Mouse (Mus musculus): Measurements from ENCODE around the gene Gm20388. TPM values are rescaled to one million over a fixed set of nuclear protein-coding genes. Genes with fewer than 3 reads are reported as not detected.
"Not testable (repeated sequence)": the region's sequence is repeated elsewhere in the genome, so short reads cannot be mapped to it uniquely, and the experiment has no call there.

Gene Gm20388
- polyA plus RNA-seq, 1 experiment from 2014 or later, result 12.4 TPM

- 83% methylated on average over 3 of the region's 3 CpGs for WGBS
- Histone ChIP-seq H3K4me1 (ENCODE audit: control insufficient read depth, insufficient read depth, low read depth, low read length) (peaks cover 6% of the 10 kb centered on the region), H3K27ac (ENCODE audit: low read depth, low read length) (no peak overlapping the region), H3K4me3 (ENCODE audit: low read length) (no peak overlapping the region), H3K4me2 (ENCODE audit: low read length) (no peak overlapping the region), H3K36me3 (ENCODE audit: control insufficient read depth, insufficient read depth, low read length) (no peaks in the 10 kb centered on the region), H3K27me3 (replicated peaks; ENCODE audit: control insufficient read depth, insufficient read depth, low read length) (no peaks in the 10 kb centered on the region), H3K9ac (ENCODE audit: low read depth, low read length) (no peak overlapping the region), H3K9me3 (ENCODE audit: control insufficient read depth, low read length) (no peaks in the 10 kb centered on the region)
- ATAC-seq, result no peak
Observed at GRCm38 (mm10) chr8:124014751-124015150, 4104.1 kb downstream of the Gm20388 start.

DNA sequence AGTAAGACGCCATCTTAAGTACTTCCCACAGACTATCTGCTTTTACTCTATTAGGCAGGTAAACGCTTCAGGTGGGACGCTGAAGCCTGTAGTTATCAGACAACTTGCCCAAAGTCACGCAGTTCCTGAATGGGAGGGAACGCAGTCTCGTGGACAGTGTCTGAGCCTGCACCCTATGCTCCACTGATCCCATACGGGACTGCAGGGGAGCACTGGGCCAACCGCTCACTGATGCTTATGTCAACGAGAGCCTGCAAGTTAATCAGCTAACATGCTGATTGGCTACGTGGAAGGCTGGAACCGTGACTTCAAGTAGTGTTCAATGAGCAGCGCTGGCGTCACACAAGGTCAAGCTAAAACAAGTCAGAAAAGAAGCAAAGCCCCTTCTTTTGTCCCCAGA, 4109.1 kb downstream of the Gm20388 start:
- Histone ChIP-seq H3K9me3 (ENCODE audit: control insufficient read depth, low read length) (no peaks in the 10 kb centered on the region), H3K36me3 (ENCODE audit: control insufficient read depth, insufficient read depth, low read length) (no peaks in the 10 kb centered on the region), H3K4me3 (ENCODE audit: low read length) (peak overlapping the region; percentile 87), H3K27me3 (replicated peaks; ENCODE audit: control insufficient read depth, insufficient read depth, low read length) (no peaks in the 10 kb centered on the region), H3K4me2 (ENCODE audit: low read length) (peak overlapping the region; percentile 78), H3K27ac (ENCODE audit: low read depth, low read length) (no peak overlapping the region), H3K4me1 (ENCODE audit: control insufficient read depth, insufficient read depth, low read depth, low read length) (peaks cover 20% of the 10 kb centered on the region), H3K9ac (ENCODE audit: low read depth, low read length) (no peak overlapping the region; the same call in 1 of the 2 replicates)
- ATAC-seq, result no peak
- WGBS, result 39% methylated on average over 13 of the region's 13 CpGs

DNA sequence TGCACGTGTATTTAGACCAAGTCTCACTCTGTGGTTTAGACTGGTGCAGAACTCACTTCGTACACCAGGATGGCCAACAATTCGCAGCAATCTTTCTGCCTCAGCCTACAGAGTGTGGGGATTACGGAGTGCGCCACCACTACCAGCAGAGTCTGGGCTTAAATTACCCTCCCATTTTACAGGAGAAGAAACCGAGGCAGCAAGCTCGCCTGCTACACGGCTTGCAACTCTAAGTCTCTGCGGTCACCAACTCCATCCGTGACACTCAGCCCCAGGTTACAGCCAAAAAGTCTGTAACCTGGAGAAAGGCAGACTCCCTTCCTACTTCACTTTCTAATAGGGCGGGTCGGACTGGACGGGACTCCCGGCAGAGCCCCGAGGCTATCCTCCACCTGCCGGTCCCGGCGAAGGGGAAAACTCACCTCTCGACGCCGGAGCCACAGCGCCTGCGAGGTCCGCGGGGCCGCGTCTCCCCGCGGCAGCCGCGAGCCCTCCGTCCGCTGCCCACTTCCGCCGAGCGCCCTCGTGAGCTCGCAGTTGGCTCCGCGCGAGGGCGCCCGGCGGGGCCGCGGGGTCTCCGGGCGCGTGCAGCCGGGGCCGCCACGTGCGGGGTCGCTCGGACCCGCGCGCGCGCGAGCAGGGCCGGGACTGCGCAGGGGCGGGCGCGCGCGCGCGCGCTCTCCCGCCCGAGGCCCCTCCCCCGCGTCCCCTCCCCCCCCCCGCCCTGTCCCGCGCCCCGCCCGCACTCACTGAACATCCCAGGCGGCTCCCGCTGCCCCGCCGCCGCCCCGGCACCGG, 4110.0 kb downstream of the Gm20388 start:
- Histone ChIP-seq H3K27ac (ENCODE audit: low read depth, low read length) (peak overlapping the region; percentile 95), H3K9me3 (ENCODE audit: control insufficient read depth, low read length) (no peaks in the 10 kb centered on the region), H3K4me1 (ENCODE audit: control insufficient read depth, insufficient read depth, low read depth, low read length) (peaks cover 20% of the 10 kb centered on the region), H3K4me3 (ENCODE audit: low read length) (peak overlapping the region; percentile 87), H3K36me3 (ENCODE audit: control insufficient read depth, insufficient read depth, low read length) (0 out of 2 replicates have a peak, but pooled peaks cover 2% of the 10 kb centered on the region), H3K9ac (ENCODE audit: low read depth, low read length) (peak overlapping the region; percentile 82), H3K4me2 (ENCODE audit: low read length) (peak overlapping the region; percentile 78), H3K27me3 (replicated peaks; ENCODE audit: control insufficient read depth, insufficient read depth, low read length) (no peaks in the 10 kb centered on the region)
- peak; percentile 90 for ATAC-seq
- WGBS, result under 1% methylated on average over 50 of the region's 87 CpGs

- no peaks in the 10 kb centered on the region for H3K9me3 ChIP-seq (ENCODE audit: control insufficient read depth, low read length)
- under 1% methylated on average over 66 of the region's 74 CpGs for WGBS
- peak; percentile 96 for ATAC-seq
- H3K4me1 ChIP-seq (ENCODE audit: control insufficient read depth, insufficient read depth, low read depth, low read length), result peaks cover 20% of the 10 kb centered on the region
- H3K36me3 ChIP-seq (ENCODE audit: control insufficient read depth, insufficient read depth, low read length), result 0 out of 2 replicates have a peak, but pooled peaks cover 2% of the 10 kb centered on the region
- H3K9ac ChIP-seq (ENCODE audit: low read depth, low read length), result peak within 1 kb of the TSS; percentile 82
- H3K27ac ChIP-seq (ENCODE audit: low read depth, low read length), result peak within 1 kb of the TSS; percentile 95
- H3K27me3 ChIP-seq (replicated peaks; ENCODE audit: control insufficient read depth, insufficient read depth, low read length), result no peaks in the 10 kb centered on the region
- peak within 1 kb of the TSS; percentile 78 for H3K4me2 ChIP-seq (ENCODE audit: low read length)
- peak within 1 kb of the TSS; percentile 87 for H3K4me3 ChIP-seq (ENCODE audit: low read length)
Observed at GRCm38 (mm10) chr8:124021237-124022227, 4110.9 kb downstream of the Gm20388 start, which contains the start of the genes Taf5l and Urb2. Gene Taf5l, minus strand, starts transcription at chr8:124021397. Gene Urb2, plus strand, starts transcription at chr8:124021508.

DNA sequence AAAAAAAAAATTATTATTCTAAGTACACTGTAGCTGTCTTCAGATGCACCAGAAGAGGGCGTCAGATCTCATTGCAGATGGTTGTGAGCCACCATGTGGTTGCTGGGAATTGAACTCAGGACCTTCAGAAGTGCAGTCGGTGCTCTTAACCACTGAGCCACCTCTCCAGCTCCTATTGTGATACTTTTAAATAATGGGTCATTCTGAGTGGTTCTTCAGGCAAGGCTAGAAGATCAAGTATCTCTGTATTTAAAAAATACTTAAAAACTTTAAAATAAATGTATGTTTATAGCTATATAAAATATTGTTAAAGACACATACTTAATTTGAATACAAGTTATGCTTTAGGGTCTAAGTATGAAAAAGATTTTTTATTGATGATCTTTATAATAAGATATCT, 4115.6 kb downstream of the Gm20388 start:
- peaks cover 29% of the 10 kb centered on the region for H3K36me3 ChIP-seq (ENCODE audit: control insufficient read depth, insufficient read depth, low read length)
- H3K9me3 ChIP-seq (ENCODE audit: control insufficient read depth, low read length); H3K9ac ChIP-seq (ENCODE audit: low read depth, low read length); ATAC-seq; H3K27ac ChIP-seq (ENCODE audit: low read depth, low read length); H3K4me1 ChIP-seq (ENCODE audit: control insufficient read depth, insufficient read depth, low read depth, low read length); H3K4me2 ChIP-seq (ENCODE audit: low read length); H3K27me3 ChIP-seq (replicated peaks; ENCODE audit: control insufficient read depth, insufficient read depth, low read length); H3K4me3 ChIP-seq (ENCODE audit: low read length): not testable (repeated sequence)
- WGBS, result 84% methylated on average over 2 of the region's 2 CpGs

GRCm38 (mm10) chr8:124027831-124028230, 4117.2 kb downstream of the Gm20388 start:
- ATAC-seq, result no peak
- WGBS, result 92% methylated on average over 6 of the region's 6 CpGs
- no peak overlapping the region for H3K27ac ChIP-seq (ENCODE audit: low read depth, low read length)

GRCm38 (mm10) chr8:124033400-124033799, 4122.8 kb downstream of the Gm20388 start:
- Histone ChIP-seq H3K36me3 (ENCODE audit: control insufficient read depth, insufficient read depth, low read length) (peaks cover 49% of the 10 kb centered on the region), H3K9me3 (ENCODE audit: control insufficient read depth, low read length) (no peaks in the 10 kb centered on the region), H3K27ac (ENCODE audit: low read depth, low read length) (no peak overlapping the region), H3K4me1 (ENCODE audit: control insufficient read depth, insufficient read depth, low read depth, low read length) (no peaks in the 10 kb centered on the region), H3K4me3 (ENCODE audit: low read length) (no peak overlapping the region), H3K4me2 (ENCODE audit: low read length) (no peak overlapping the region), H3K9ac (ENCODE audit: low read depth, low read length) (no peak overlapping the region), H3K27me3 (replicated peaks; ENCODE audit: control insufficient read depth, insufficient read depth, low read length) (no peaks in the 10 kb centered on the region)
- WGBS, result 71% methylated on average over 5 of the region's 5 CpGs
- ATAC-seq, result no peak

More at GRCm38 (mm10) chr8:124027831-124028230, 4117.2 kb downstream of the Gm20388 start:
- no peaks in the 10 kb centered on the region for H3K4me1 ChIP-seq (ENCODE audit: control insufficient read depth, insufficient read depth, low read depth, low read length)
- H3K27me3 ChIP-seq (replicated peaks; ENCODE audit: control insufficient read depth, insufficient read depth, low read length), result no peaks in the 10 kb centered on the region
- H3K9me3 ChIP-seq (ENCODE audit: control insufficient read depth, low read length), result no peaks in the 10 kb centered on the region
- H3K4me3 ChIP-seq (ENCODE audit: low read length), result no peak overlapping the region
- H3K36me3 ChIP-seq (ENCODE audit: control insufficient read depth, insufficient read depth, low read length), result peaks cover 31% of the 10 kb centered on the region
- no peak overlapping the region for H3K9ac ChIP-seq (ENCODE audit: low read depth, low read length)
- no peak overlapping the region for H3K4me2 ChIP-seq (ENCODE audit: low read length)

- H3K36me3 ChIP-seq (ENCODE audit: control insufficient read depth, insufficient read depth, low read length), result peaks cover 31% of the 10 kb centered on the region
- ATAC-seq, result no peak
- H3K9ac ChIP-seq (ENCODE audit: low read depth, low read length), result no peak overlapping the region
- no peaks in the 10 kb centered on the region for H3K4me1 ChIP-seq (ENCODE audit: control insufficient read depth, insufficient read depth, low read depth, low read length)
- no peak overlapping the region for H3K4me2 ChIP-seq (ENCODE audit: low read length)
- H3K27me3 ChIP-seq (replicated peaks; ENCODE audit: control insufficient read depth, insufficient read depth, low read length), result no peaks in the 10 kb centered on the region
- H3K4me3 ChIP-seq (ENCODE audit: low read length), result no peak overlapping the region
- H3K9me3 ChIP-seq (ENCODE audit: control insufficient read depth, low read length), result no peaks in the 10 kb centered on the region
- WGBS, result 94% methylated on average over 7 of the region's 7 CpGs
- no peak overlapping the region for H3K27ac ChIP-seq (ENCODE audit: low read depth, low read length)
Observed at GRCm38 (mm10) chr8:124038121-124038520, 4127.5 kb downstream of the Gm20388 start.

DNA sequence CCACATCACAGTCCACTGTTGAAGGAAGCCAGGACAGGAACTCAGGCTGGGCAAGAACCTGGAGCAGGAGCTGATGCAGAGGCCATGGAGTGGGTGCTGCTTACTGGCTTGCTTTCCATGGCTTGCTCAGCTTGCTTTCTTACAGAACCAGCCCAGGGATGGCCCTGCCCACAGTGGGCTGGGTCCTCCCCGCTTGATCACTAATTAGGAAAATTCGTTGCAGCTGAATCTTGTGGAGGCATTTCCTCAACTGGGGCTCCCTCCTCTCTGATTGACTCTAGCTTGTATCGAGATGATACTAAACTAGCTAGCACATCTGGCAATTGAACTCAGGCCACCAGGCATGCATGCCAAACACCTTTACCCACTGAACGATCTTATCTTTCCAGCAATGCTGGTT, 4128.7 kb downstream of the Gm20388 start:
- Histone ChIP-seq H3K9me3 (ENCODE audit: control insufficient read depth, low read length) (no peaks in the 10 kb centered on the region), H3K9ac (ENCODE audit: low read depth, low read length) (no peak overlapping the region), H3K36me3 (ENCODE audit: control insufficient read depth, insufficient read depth, low read length) (peaks cover 31% of the 10 kb centered on the region), H3K4me3 (ENCODE audit: low read length) (no peak overlapping the region), H3K4me2 (ENCODE audit: low read length) (no peak overlapping the region), H3K27me3 (replicated peaks; ENCODE audit: control insufficient read depth, insufficient read depth, low read length) (no peaks in the 10 kb centered on the region), H3K27ac (ENCODE audit: low read depth, low read length) (no peak overlapping the region), H3K4me1 (ENCODE audit: control insufficient read depth, insufficient read depth, low read depth, low read length) (no peaks in the 10 kb centered on the region)
- ATAC-seq, result no peak
- WGBS, result 86% methylated on average over 4 of the region's 4 CpGs
